Mouse (Mus musculus) hindbrain, embryonic 13.5 days (tissue): ENCODE data around the gene Iqsec3. TPM values are rescaled to one million over a fixed set of nuclear protein-coding genes. Genes with fewer than 3 reads are reported as not detected.

ENCODE experiments used
- ATAC-seq: fragments of 200-750 bp; cut with Nextera tagmentation; 2 replicates; pipeline ENCODE4 v1.8.0; 2017; ENCODE audit warnings: moderate TSS enrichment; ENCODE audit not compliant: low FRiP score
- H3K27ac ChIP-seq: fragments of 300-500 bp; sonication (generic); 2 replicates; pipeline ENCODE4 v1.5.1; 2015; ENCODE audit warnings: inconsistent platforms, mild to moderate bottlenecking, moderate library complexity
- H3K27me3 ChIP-seq: fragments of 300-500 bp; sonication (generic); 2 replicates; pipeline ENCODE4 v1.6.1; 2015; ENCODE audit warnings: mild to moderate bottlenecking, inconsistent platforms
- H3K36me3 ChIP-seq: fragments of 300-500 bp; sonication (generic); 2 replicates; pipeline ENCODE4 v1.6.1; 2015; ENCODE audit warnings: mild to moderate bottlenecking, inconsistent platforms
- H3K4me1 ChIP-seq: fragments of 300-500 bp; sonication (generic); replicated peaks from 2 replicates; pipeline ENCODE4 v1.6.1; 2015; ENCODE audit warnings: inconsistent platforms
- H3K4me2 ChIP-seq: fragments of 300-500 bp; sonication (generic); 2 replicates; pipeline ENCODE4 v1.6.1; 2015; ENCODE audit warnings: inconsistent platforms, mild to moderate bottlenecking, moderate library complexity
- H3K4me3 ChIP-seq: fragments of 300-500 bp; sonication (generic); 2 replicates; pipeline ENCODE4 v1.5.1; 2015; ENCODE audit warnings: mild to moderate bottlenecking, inconsistent platforms
- H3K9ac ChIP-seq: fragments of 300-500 bp; sonication (generic); 2 replicates; pipeline ENCODE4 v1.6.1; 2015; ENCODE audit warnings: mild to moderate bottlenecking, inconsistent platforms
- H3K9me3 ChIP-seq: fragments of 300-500 bp; sonication (generic); 2 replicates; pipeline ENCODE4 v1.6.1; 2016; ENCODE audit warnings: inconsistent platforms
- WGBS: fragments of 180-500 bp; shearing (Covaris S2); methylation state at CpG from one replicate; pipeline ENCODE4 v1.1.7; 2015; 5-methylcytosine and 5-hydroxymethylcytosine counted together
- polyA plus RNA-seq: library from polyadenylated mRNA; unstranded; fragments of >200 nt; fragmentation: Nextera tagmentation; extraction: Ambion mirVana; gene quantifications from 2 replicates; pipeline ENCODE4 v1.2.1, GENCODE M21; 2015

The Iqsec3 gene
- polyA plus RNA-seq, 1 experiment from 2014 or later: 12.0 TPM

- WGBS: 24% methylated on average over 9 of the region's 9 CpGs
- H3K9ac ChIP-seq: peak overlapping the region; percentile 21; the same call in 1 of the 2 replicates
- H3K4me2 ChIP-seq: 0 out of 2 replicates have a peak overlapping the region, but pooled peaks have one; percentile 0
- H3K27me3 ChIP-seq: no peaks in the 10 kb centered on the region
- H3K4me3 ChIP-seq: no peak overlapping the region
- peak overlapping the region; percentile 42; the same call in 1 of the 2 replicates for H3K27ac ChIP-seq
- no peaks in the 10 kb centered on the region for H3K9me3 ChIP-seq
- ATAC-seq: 0 out of 2 replicates have a peak, but pooled peaks have one; percentile 52
- H3K36me3 ChIP-seq: no peaks in the 10 kb centered on the region
- peaks cover 20% of the 10 kb centered on the region for H3K4me1 ChIP-seq
These were observed 25.5 kb upstream of the Iqsec3 start for GRCm38 (mm10) chr6:121498819-121499535.

GRCm38 (mm10) chr6:121495606-121496005, 22.1 kb upstream of the Iqsec3 start:
- Histone ChIP-seq H3K36me3 (no peaks in the 10 kb centered on the region), H3K4me2 (no peak overlapping the region), H3K27ac (no peak overlapping the region), H3K4me3 (no peak overlapping the region), H3K27me3 (no peaks in the 10 kb centered on the region), H3K9me3 (no peaks in the 10 kb centered on the region), H3K9ac (no peak overlapping the region), H3K4me1 (peaks cover 12% of the 10 kb centered on the region)
- WGBS: 30% methylated on average over 7 of the region's 7 CpGs
- no peak for ATAC-seq

- WGBS: 93% methylated on average over 1 of the region's 1 CpGs
- ATAC-seq: no peak
- Histone ChIP-seq H3K9me3 (no peaks in the 10 kb centered on the region), H3K4me2 (no peak overlapping the region), H3K4me1 (peaks cover 12% of the 10 kb centered on the region), H3K27me3 (no peaks in the 10 kb centered on the region), H3K9ac (no peak overlapping the region), H3K36me3 (no peaks in the 10 kb centered on the region), H3K27ac (no peak overlapping the region), H3K4me3 (no peak overlapping the region)
These were observed 21.5 kb upstream of the Iqsec3 start for GRCm38 (mm10) chr6:121495026-121495425.

- H3K27me3 ChIP-seq: no peaks in the 10 kb centered on the region
- ATAC-seq: no peak
- no peaks in the 10 kb centered on the region for H3K36me3 ChIP-seq
- H3K4me3 ChIP-seq: no peak overlapping the region
- no peak overlapping the region for H3K4me2 ChIP-seq
- H3K4me1 ChIP-seq: peaks cover 11% of the 10 kb centered on the region
- H3K9me3 ChIP-seq: no peaks in the 10 kb centered on the region
- H3K27ac ChIP-seq: no peak overlapping the region
- 20% methylated on average over 4 of the region's 4 CpGs for WGBS
- H3K9ac ChIP-seq: no peak overlapping the region
These were observed 20.8 kb upstream of the Iqsec3 start for GRCm38 (mm10) chr6:121494319-121494718.

GRCm38 (mm10) chr6:121491339-121491738, 17.9 kb upstream of the Iqsec3 start:
- H3K4me2 ChIP-seq: no peak overlapping the region
- peaks cover 7% of the 10 kb centered on the region; the same call in 1 of the 2 replicates for H3K4me1 ChIP-seq
- H3K9me3 ChIP-seq: no peaks in the 10 kb centered on the region
- 84% methylated on average over 5 of the region's 5 CpGs for WGBS
- no peak for ATAC-seq
- H3K27ac ChIP-seq: no peak overlapping the region; the same call in 1 of the 2 replicates
- H3K36me3 ChIP-seq: no peaks in the 10 kb centered on the region
- H3K27me3 ChIP-seq: 0 out of 2 replicates have a peak, but pooled peaks cover 3% of the 10 kb centered on the region
- H3K9ac ChIP-seq: no peak overlapping the region
- H3K4me3 ChIP-seq: no peak overlapping the region

- H3K27ac ChIP-seq: peak overlapping the region; percentile 96
- H3K4me2 ChIP-seq: peak overlapping the region; percentile 64
- no peaks in the 10 kb centered on the region for H3K9me3 ChIP-seq
- H3K36me3 ChIP-seq: no peaks in the 10 kb centered on the region
- peak overlapping the region; percentile 74 for H3K4me3 ChIP-seq
- 35% methylated on average over 5 of the region's 5 CpGs for WGBS
- peak overlapping the region; percentile 94 for H3K9ac ChIP-seq
- ATAC-seq: no peak
- H3K4me1 ChIP-seq: peaks cover 59% of the 10 kb centered on the region
- H3K27me3 ChIP-seq: peaks cover 23% of the 10 kb centered on the region; the same call in 1 of the 2 replicates
These were observed 1.2 kb downstream of the Iqsec3 start for GRCm38 (mm10) chr6:121472273-121472672.

GRCm38 (mm10) chr6:121468235-121468634, 5.2 kb downstream of the Iqsec3 start:
- Histone ChIP-seq H3K4me1 (peaks cover 67% of the 10 kb centered on the region), H3K27ac (no peak overlapping the region), H3K36me3 (no peaks in the 10 kb centered on the region), H3K27me3 (peaks cover 12% of the 10 kb centered on the region; the same call in 1 of the 2 replicates), H3K9me3 (no peaks in the 10 kb centered on the region), H3K4me3 (no peak overlapping the region), H3K9ac (no peak overlapping the region), H3K4me2 (no peak overlapping the region)
- ATAC-seq: no peak

GRCm38 (mm10) chr6:121462628-121463340, 10.7 kb downstream of the Iqsec3 start:
- Histone ChIP-seq H3K36me3 (peaks cover 7% of the 10 kb centered on the region; the same call in 1 of the 2 replicates), H3K9ac (peak overlapping the region; percentile 56), H3K9me3 (no peaks in the 10 kb centered on the region), H3K4me3 (peak overlapping the region; percentile 9; the same call in 1 of the 2 replicates), H3K4me1 (peaks cover 38% of the 10 kb centered on the region), H3K27ac (no peak overlapping the region), H3K27me3 (0 out of 2 replicates have a peak, but pooled peaks cover 10% of the 10 kb centered on the region), H3K4me2 (peak overlapping the region; percentile 48)
- peak; percentile 50 for ATAC-seq
- WGBS: 6% methylated on average over 28 of the region's 28 CpGs

- peaks cover 59% of the 10 kb centered on the region for H3K4me1 ChIP-seq
- H3K9me3 ChIP-seq: no peaks in the 10 kb centered on the region
- no peaks in the 10 kb centered on the region for H3K27me3 ChIP-seq
- 54% methylated on average over 8 of the region's 8 CpGs for WGBS
- no peak overlapping the region for H3K4me2 ChIP-seq
- ATAC-seq: no peak
- H3K36me3 ChIP-seq: peaks cover 7% of the 10 kb centered on the region; the same call in 1 of the 2 replicates
- H3K27ac ChIP-seq: peak overlapping the region; percentile 52; the same call in 1 of the 2 replicates
- H3K4me3 ChIP-seq: no peak overlapping the region
- no peak overlapping the region for H3K9ac ChIP-seq
These were observed 16.1 kb downstream of the Iqsec3 start for GRCm38 (mm10) chr6:121457381-121457780.

- Histone ChIP-seq H3K4me2 (no peak overlapping the region), H3K4me1 (peaks cover 59% of the 10 kb centered on the region), H3K4me3 (no peak overlapping the region), H3K27me3 (no peaks in the 10 kb centered on the region), H3K36me3 (peaks cover 7% of the 10 kb centered on the region; the same call in 1 of the 2 replicates), H3K9me3 (no peaks in the 10 kb centered on the region), H3K9ac (no peak overlapping the region), H3K27ac (no peak overlapping the region)
- no peak for ATAC-seq
- 78% methylated on average over 3 of the region's 3 CpGs for WGBS
These were observed 16.8 kb downstream of the Iqsec3 start for GRCm38 (mm10) chr6:121456651-121457050.

GRCm38 (mm10) chr6:121454549-121455494, 18.7 kb downstream of the Iqsec3 start:
- Histone ChIP-seq H3K9ac (peak overlapping the region; percentile 20; the same call in 1 of the 2 replicates), H3K27me3 (no peaks in the 10 kb centered on the region), H3K36me3 (peaks cover under 1% of the 10 kb centered on the region; the same call in 1 of the 2 replicates), H3K4me3 (no peak overlapping the region), H3K4me2 (no peak overlapping the region), H3K9me3 (no peaks in the 10 kb centered on the region), H3K4me1 (peaks cover 66% of the 10 kb centered on the region), H3K27ac (peak overlapping the region; percentile 84)
- 42% methylated on average over 12 of the region's 12 CpGs for WGBS
- peak; percentile 54 for ATAC-seq
